Mouse (Mus musculus): Measurements from ENCODE around the gene Krtap10-10.
"Not testable (repeated sequence)": the region's sequence is repeated elsewhere in the genome, so short reads cannot be mapped to it uniquely, and the experiment has no call there.

The Krtap10-10 gene

GRCm38 (mm10) chr10:77835647-77836046 lies at the start of gene Krtap10-10:
TSS of gene Krtap10-10 (plus strand) at chr10:77835947.
- no peak for DNase-seq

GRCm38 (mm10) chr10:77787876-77788275 lies 47.9 kb upstream of the Krtap10-10 start, which contains the start of gene Gm7137:
TSS of gene Gm7137 (minus strand) at chr10:77788200.
- DNase-seq, result not testable (repeated sequence)

DNA sequence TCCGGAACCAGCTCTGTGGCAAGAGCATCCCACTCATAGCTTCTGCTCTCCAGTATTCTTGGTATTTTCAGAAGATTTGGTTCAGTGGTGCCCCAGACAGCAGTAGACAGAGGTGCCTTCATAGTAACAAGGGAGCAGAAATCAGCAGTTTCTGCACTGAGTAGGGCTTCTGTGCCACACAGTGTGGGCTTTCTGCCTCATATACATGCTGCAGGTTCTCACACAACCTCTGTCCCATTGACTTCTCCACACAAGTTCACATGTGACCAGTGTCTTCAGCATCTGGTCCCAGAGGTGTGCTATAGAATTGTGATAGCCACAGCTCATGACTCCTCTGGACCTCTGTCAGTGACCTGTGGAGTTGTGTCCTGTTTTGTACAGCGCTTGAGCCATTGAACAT lies 47.1 kb upstream of the Krtap10-10 start:
- DNase-seq, result no peak

DNA sequence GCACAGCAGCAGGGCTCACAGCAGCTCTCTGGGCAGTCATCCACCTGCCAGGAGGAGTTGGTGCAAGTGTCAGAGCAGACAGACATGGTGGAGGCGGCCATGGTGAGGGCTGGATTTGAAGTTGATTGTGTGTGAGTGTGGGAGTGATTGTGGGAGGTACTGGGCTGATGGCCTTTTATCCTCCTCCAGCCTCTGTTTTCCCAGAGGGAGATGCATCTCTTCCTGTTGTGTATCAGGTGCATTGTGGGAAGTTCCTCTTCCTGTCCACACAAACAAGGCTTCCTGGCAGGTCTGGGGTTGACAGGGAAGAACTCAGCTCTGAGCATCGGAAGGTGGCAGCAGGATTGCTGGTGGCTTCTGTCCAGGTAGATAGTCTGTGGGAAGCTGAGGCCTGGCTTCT lies 40.8 kb upstream of the Krtap10-10 start, which contains the start of gene Gm9639:
TSS of gene Gm9639 (minus strand) at position 101 of the 400 bp plus-strand sequence.
- DNase-seq, result no peak

DNA sequence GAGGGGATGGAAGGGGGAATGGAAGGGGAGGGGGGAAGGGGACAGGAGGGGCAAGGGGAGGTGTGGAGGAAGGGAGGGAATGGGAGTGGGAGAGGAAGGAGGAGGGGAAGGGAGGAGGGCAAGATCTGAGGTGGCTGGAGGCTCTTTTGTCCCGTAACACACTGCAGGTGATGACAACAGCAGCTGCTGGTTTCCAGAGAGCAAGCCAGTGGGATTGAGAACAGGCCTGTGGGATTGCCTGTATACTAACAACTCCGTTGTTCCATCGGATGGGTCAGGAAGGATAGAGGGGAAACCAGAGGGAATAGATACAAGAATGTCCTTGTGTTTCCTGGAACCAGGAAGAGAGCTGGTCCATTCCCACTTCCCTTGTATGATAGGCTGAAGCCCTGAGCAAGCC lies 38.1 kb upstream of the Krtap10-10 start:
- DNase-seq, result no peak

DNA sequence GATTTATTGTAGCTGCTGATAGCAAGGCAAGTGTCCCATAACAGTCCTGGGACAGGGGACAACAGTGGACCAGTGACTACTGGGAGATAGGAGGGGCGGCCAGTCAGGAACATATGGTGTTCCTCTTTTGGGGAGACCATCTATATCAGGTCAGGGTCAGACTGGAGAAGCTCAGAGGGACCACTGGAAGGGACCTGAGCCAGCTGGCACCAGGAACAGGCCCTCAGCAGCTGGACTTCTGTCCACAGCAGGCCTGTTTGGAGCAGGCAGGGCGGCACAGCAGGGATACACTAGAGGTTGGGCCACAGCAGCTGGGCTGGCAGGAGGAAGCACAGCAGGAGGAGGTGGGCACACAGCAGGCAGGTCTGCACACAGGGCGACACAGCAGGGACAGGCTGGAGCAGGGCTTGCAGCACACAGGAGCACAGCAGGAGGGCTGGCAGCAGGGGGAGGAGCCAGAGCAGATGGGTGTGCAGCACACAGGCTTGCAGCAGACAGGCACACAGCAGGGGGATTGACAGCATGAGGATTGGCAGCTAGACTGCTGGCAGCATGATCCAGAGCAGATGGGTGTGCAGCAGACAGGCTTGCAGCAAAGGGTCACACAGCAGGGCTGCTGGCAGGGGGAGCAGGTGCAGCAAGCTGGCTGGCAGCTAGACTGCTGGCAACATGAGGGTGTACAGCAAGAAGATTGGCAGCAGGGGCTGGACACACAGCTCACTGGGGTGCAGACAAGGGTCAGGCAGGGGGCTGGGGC lies 37.4 kb upstream of the Krtap10-10 start:
- DNase-seq, result peak in 1 of 2 experiments; percentile 52

- DNase-seq, result no peak
Observed at GRCm38 (mm10) chr10:77798921-77799508, 36.7 kb upstream of the Krtap10-10 start, which contains the start of gene Gm19668. TSS of gene Gm19668 (minus strand) at chr10:77799133.

DNA sequence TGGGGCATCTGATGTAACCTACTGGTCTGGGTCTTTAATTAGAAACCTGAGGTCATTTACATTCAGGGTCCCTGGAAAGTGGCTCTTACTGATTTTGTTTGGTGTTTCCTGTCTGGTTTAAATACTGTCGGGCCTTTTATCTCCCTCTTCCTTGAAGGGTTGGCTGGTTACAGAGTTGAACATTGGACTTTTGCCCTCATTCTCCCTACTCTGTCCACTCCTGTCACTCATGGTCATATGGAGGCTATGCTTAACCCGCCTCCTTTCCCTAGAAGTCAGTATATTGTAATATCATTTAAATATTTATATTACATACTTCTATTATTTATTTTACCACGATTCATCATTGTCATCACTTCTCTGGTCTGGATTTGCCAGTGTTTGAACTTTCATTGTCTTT lies 31.7 kb upstream of the Krtap10-10 start:
- DNase-seq, result no peak

- DNase-seq, result no peak
Observed at GRCm38 (mm10) chr10:77811743-77812142, 24.0 kb upstream of the Krtap10-10 start, which contains the start of gene Gm9507. TSS of gene Gm9507 (minus strand) at chr10:77811843.

GRCm38 (mm10) chr10:77814382-77814781 lies 21.4 kb upstream of the Krtap10-10 start, which contains the start of gene Gm2696:
TSS of gene Gm2696 (plus strand) at chr10:77814682.
- no peak for DNase-seq

- DNase-seq, result peak in 1 of 2 experiments; percentile 34
Observed at GRCm38 (mm10) chr10:77815514-77815913, 20.2 kb upstream of the Krtap10-10 start.

GRCm38 (mm10) chr10:77818523-77818922 lies 17.2 kb upstream of the Krtap10-10 start:
- no peak for DNase-seq

DNA sequence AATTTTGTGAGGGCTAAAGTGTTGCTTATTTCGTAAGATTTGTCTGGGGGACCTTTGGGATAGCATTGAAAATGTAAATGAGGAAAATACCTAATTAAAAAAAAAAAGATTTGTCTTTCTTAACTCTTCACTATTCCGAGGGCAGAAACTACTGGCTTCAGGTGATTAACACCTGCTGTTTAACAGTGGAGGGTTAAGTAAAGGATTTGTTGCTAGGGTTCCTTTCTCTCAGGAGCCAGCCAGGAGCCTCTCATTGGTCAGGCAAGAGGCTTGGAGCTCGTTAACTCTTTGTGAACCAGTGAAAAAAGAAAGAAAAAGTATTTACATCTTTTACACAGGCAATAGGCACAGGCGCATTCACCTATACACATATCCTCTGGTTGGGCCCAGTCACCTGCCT lies 16.5 kb upstream of the Krtap10-10 start:
- no peak for DNase-seq

- peak; percentile 8 to 45 for DNase-seq
Observed at GRCm38 (mm10) chr10:77826951-77827350, 8.8 kb upstream of the Krtap10-10 start, which contains the start of gene Krtap10-4. TSS of gene Krtap10-4 (minus strand) at chr10:77827095.

- DNase-seq, result no peak
Observed at GRCm38 (mm10) chr10:77839006-77839405, 3.3 kb downstream of the Krtap10-10 start.

DNA sequence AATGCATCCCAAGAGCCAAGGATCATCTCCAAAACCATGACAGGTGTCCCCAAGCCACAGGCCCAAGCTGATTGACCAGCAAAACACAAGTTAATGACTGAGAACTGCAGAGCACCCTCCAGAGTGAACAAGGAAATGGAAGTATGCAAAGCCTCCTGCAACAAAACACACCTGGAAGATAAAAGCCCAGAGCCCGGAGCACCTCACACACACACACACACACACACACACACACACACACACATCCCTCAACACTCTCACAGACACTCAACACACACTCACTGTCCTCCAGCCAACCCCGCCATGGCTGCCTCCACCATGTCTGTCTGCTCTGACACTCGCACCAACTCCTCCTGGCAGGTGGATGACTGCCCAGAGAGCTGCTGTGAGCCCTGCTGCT lies 10.8 kb downstream of the Krtap10-10 start, which contains the start of gene Gm36176:
TSS of gene Gm36176 (plus strand) at position 301 of the 400 bp plus-strand sequence.
- no peak for DNase-seq

- DNase-seq, result no peak
Observed at GRCm38 (mm10) chr10:77846961-77847360, 11.2 kb downstream of the Krtap10-10 start.

- DNase-seq, result no peak
Observed at GRCm38 (mm10) chr10:77847538-77847937, 11.8 kb downstream of the Krtap10-10 start.

DNA sequence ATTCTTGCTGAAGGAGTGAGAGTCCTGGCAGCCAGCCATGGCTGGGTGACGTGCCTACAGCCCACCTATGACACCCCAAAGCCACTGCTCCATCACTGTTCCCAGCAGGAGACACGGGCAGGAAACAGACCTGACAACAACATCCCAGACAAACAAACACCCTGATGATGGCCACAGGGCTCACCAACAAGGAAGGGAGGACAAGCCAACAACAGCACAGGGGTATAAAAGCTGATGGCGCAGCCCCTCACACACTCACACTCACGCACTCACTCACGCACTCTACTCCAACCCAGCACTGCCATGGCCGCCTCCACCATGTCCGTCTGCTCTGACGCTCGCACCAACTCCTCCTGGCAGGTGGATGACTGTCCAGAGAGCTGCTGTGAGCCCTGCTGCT lies 16.8 kb downstream of the Krtap10-10 start, which contains the start of gene Gm10318:
TSS of gene Gm10318 (plus strand) at position 301 of the 400 bp plus-strand sequence.
- DNase-seq, result no peak

- no peak for DNase-seq
Observed at GRCm38 (mm10) chr10:77861675-77862074, 25.9 kb downstream of the Krtap10-10 start, which contains the start of gene Gm3285. TSS of gene Gm3285 (plus strand) at chr10:77861975.

DNA sequence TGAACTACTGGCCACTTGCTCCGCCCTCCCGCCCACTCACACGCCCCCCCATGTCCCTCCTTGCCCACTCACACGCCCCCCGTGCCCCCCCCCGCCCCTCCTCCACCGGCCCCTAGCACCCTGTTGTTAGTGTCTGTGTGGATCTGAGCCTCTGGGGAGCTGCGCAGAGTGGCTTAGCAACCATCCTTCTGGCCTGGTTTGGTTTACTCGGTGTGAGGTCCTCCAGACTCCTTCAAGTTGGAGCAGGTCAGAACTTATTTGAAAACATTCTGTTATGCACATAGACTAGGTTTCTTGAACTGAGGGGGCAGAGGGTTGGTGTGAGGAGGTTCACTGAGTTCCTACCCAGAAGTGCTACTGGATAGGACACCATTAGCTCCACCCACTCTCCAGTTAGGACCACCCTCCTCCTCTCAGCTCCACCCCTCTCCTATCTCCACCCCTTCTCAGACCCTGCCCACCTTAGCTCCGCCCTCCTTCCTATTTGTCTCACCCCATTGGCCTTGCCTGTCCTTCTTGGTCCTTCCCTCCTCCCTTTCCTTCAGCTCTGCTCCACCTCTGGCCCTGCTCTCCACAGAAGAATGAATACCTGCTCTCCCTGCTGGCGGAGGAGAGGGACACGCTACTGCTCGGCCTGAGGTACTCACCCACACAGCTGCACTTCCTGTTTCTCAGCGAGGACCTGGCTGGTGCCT lies 28.5 kb downstream of the Krtap10-10 start:
- DNase-seq, result peak; percentile 65 to 66

GRCm38 (mm10) chr10:77864762-77865143 lies 29.0 kb downstream of the Krtap10-10 start:
- DNase-seq, result no peak

- DNase-seq, result no peak
Observed at GRCm38 (mm10) chr10:77867546-77867945, 31.8 kb downstream of the Krtap10-10 start.
